Mouse (Mus musculus) heart, postnatal 0 days (tissue): ENCODE results near the gene Gm10912.

Source experiments
- CTCF ChIP-seq: IDR thresholded peaks from 2 replicates; pipeline ENCODE4 v1.5.1; 2016; ENCODE audit warnings: antibody characterized with exemption, control low read depth, low read depth
- EP300 ChIP-seq: IDR thresholded peaks from 2 replicates; pipeline ENCODE4 v1.6.1; 2016; ENCODE audit warnings: antibody characterized with exemption, low read depth

DNA sequence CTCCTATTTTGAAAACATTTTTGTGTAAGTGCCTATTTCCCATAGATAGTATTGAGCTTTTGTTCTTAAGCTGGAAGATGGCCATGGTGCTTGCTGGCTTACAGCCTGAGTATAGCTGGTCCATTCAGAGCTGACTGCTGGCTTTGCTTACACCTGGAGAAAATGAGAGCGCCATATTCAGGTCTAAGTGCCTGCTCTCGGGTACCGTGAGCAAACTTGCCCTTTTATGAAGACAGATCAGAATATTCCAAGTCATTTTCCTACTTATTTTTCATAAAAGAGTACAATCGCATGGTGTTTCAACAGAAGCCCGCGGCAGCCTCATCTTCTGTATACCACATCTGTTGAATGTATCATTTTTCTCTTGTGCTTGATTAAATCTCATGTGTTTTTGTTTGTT, 4.6 kb upstream of the Gm10912 start:
- TF ChIP-seq CTCF (no peak), EP300 (no peak)
